Mouse (Mus musculus) neural tube, embryonic 14.5 days (tissue): ENCODE data around the gene Nrxn3. TPM values are rescaled to one million over a fixed set of nuclear protein-coding genes. Genes with fewer than 3 reads are reported as not detected.

Source experiments
- ATAC-seq: fragments of 200-750 bp; cut with Nextera tagmentation; 2 replicates; pipeline ENCODE4 v1.8.0; 2017; ENCODE audit warnings: low read depth, mild to moderate bottlenecking, moderate TSS enrichment, moderate library complexity
- H3K27ac ChIP-seq: fragments of 300-500 bp; sonication (generic); 2 replicates; pipeline ENCODE4 v1.5.1; 2014; ENCODE audit warnings: low read depth, mild to moderate bottlenecking, control low read depth, low read length, moderate library complexity, mixed read lengths
- H3K27me3 ChIP-seq: fragments of 300-500 bp; sonication (generic); 2 replicates; pipeline ENCODE4 v1.6.1; 2014; ENCODE audit warnings: low read length; ENCODE audit not compliant: control insufficient read depth, insufficient read depth
- H3K36me3 ChIP-seq: fragments of 300-500 bp; sonication (generic); 2 replicates; pipeline ENCODE4 v1.6.1; 2014; ENCODE audit warnings: low read length, mixed read lengths; ENCODE audit not compliant: control insufficient read depth, insufficient read depth
- H3K4me1 ChIP-seq: fragments of 300-500 bp; sonication (generic); 2 replicates; pipeline ENCODE4 v1.6.1; 2014; ENCODE audit warnings: low read length; ENCODE audit not compliant: control insufficient read depth, insufficient read depth
- H3K4me2 ChIP-seq: fragments of 300-500 bp; sonication (generic); 2 replicates; pipeline ENCODE4 v1.6.1; 2014; ENCODE audit warnings: mild to moderate bottlenecking, low read depth, low read length, control low read depth
- H3K4me3 ChIP-seq: fragments of 300-500 bp; sonication (generic); 2 replicates; pipeline ENCODE4 v1.5.1; 2014; ENCODE audit warnings: low read depth, low read length, control low read depth, mixed read lengths
- H3K9ac ChIP-seq: fragments of 300-500 bp; sonication (generic); replicated peaks from 2 replicates; pipeline ENCODE4 v1.6.1; 2014; ENCODE audit warnings: low read depth, mild to moderate bottlenecking, control low read depth, low read length, mixed read lengths
- H3K9me3 ChIP-seq: fragments of 300-500 bp; sonication (generic); 2 replicates; pipeline ENCODE4 v1.6.1; 2016; ENCODE audit warnings: low read length; ENCODE audit not compliant: control insufficient read depth
- WGBS: fragments of 180-500 bp; shearing (Covaris S2); extraction: QIAGEN DNeasy Blood & Tissue Kit; methylation state at CpG from one replicate; pipeline ENCODE4 v1.1.7; 2014; 5-methylcytosine and 5-hydroxymethylcytosine counted together
- polyA plus RNA-seq: library from polyadenylated mRNA; unstranded; fragments of >200 nt; fragmentation: Nextera tagmentation; extraction: Ambion mirVana; gene quantifications from 2 replicates; pipeline ENCODE4 v1.2.1, GENCODE M21; 2014

The Nrxn3 gene
- polyA plus RNA-seq, 1 experiment from 2014 or later, result 159 TPM

GRCm38 (mm10) chr12:88730720-88731119 is 8.0 kb downstream of the Nrxn3 start:
- WGBS, result 63% methylated on average over 2 of the region's 2 CpGs
- Histone ChIP-seq H3K4me1 (no peaks in the 10 kb centered on the region), H3K36me3 (no peaks in the 10 kb centered on the region), H3K4me3 (no peak overlapping the region), H3K4me2 (no peak overlapping the region), H3K9me3 (no peaks in the 10 kb centered on the region), H3K27me3 (no peaks in the 10 kb centered on the region), H3K27ac (no peak overlapping the region), H3K9ac (no peak overlapping the region)
- ATAC-seq, result no peak

GRCm38 (mm10) chr12:88735045-88735444 is 12.4 kb downstream of the Nrxn3 start:
- Histone ChIP-seq H3K4me1 (no peaks in the 10 kb centered on the region), H3K9ac (no peak overlapping the region), H3K9me3 (no peaks in the 10 kb centered on the region), H3K4me3 (no peak overlapping the region), H3K36me3 (no peaks in the 10 kb centered on the region), H3K27ac (no peak overlapping the region), H3K27me3 (no peaks in the 10 kb centered on the region), H3K4me2 (no peak overlapping the region)
- 50% methylated on average over 1 of the region's 1 CpGs for WGBS
- no peak for ATAC-seq

DNA sequence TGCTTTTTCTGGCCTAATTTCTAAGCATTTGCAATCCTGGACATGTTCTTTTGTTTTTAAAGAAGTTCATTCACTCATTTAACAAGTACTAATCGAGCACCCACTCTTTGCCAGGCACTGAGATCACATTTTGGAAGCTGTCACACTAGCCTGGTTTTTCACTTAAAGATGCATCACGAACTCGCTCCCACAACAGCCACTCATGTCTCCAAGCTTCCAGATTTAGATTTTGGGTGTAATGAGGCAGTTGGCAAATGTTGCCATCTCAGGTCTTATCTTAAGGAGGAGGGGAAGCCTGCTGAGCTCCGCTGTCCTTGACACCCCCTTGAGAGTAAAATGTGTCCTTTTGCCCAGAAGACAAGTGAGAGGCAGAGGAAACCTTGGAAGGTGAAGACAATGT is 14.4 kb downstream of the Nrxn3 start:
- no peak overlapping the region for H3K9ac ChIP-seq
- no peaks in the 10 kb centered on the region for H3K36me3 ChIP-seq
- H3K4me3 ChIP-seq, result no peak overlapping the region
- no peaks in the 10 kb centered on the region for H3K27me3 ChIP-seq
- H3K27ac ChIP-seq, result no peak overlapping the region
- no peak for ATAC-seq
- no peaks in the 10 kb centered on the region for H3K4me1 ChIP-seq
- H3K4me2 ChIP-seq, result no peak overlapping the region
- H3K9me3 ChIP-seq, result no peaks in the 10 kb centered on the region
- whole genome bisulfite sequencing, result 88% methylated on average over 4 of the region's 4 CpGs

DNA sequence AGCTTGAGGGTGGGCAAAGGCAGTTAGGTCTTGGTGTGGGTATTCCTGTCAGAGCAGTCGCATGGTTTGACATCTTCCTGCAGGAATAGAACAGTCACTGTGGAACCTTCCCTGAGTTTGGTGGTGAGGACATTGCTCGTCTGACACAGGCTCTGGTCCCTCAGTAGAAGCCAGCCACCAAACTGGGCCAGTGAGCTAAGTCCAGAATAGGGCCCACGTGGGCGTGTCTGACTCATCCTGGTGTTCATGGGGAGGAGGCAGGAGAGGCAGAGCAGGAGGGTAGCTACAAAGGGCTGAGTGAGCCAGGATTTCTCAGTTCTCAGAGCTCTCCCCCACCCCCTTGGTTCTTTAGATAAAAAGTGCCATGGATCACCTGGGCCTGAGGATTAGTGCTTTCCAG is 15.9 kb downstream of the Nrxn3 start:
- no peak overlapping the region for H3K27ac ChIP-seq
- ATAC-seq, result no peak
- no peak overlapping the region for H3K9ac ChIP-seq
- no peak overlapping the region for H3K4me3 ChIP-seq
- no peaks in the 10 kb centered on the region for H3K9me3 ChIP-seq
- no peaks in the 10 kb centered on the region for H3K4me1 ChIP-seq
- no peaks in the 10 kb centered on the region for H3K27me3 ChIP-seq
- no peak overlapping the region for H3K4me2 ChIP-seq
- H3K36me3 ChIP-seq, result no peaks in the 10 kb centered on the region
- 74% methylated on average over 4 of the region's 4 CpGs for WGBS

GRCm38 (mm10) chr12:88746788-88747187 is 24.1 kb downstream of the Nrxn3 start:
- no peaks in the 10 kb centered on the region for H3K36me3 ChIP-seq
- ATAC-seq, result no peak
- no peak overlapping the region for H3K27ac ChIP-seq
- no peak overlapping the region for H3K4me3 ChIP-seq
- no peak overlapping the region for H3K4me2 ChIP-seq
- WGBS, result 68% methylated on average over 5 of the region's 5 CpGs
- no peaks in the 10 kb centered on the region for H3K4me1 ChIP-seq
- no peak overlapping the region for H3K9ac ChIP-seq
- no peaks in the 10 kb centered on the region for H3K9me3 ChIP-seq
- H3K27me3 ChIP-seq, result no peaks in the 10 kb centered on the region

DNA sequence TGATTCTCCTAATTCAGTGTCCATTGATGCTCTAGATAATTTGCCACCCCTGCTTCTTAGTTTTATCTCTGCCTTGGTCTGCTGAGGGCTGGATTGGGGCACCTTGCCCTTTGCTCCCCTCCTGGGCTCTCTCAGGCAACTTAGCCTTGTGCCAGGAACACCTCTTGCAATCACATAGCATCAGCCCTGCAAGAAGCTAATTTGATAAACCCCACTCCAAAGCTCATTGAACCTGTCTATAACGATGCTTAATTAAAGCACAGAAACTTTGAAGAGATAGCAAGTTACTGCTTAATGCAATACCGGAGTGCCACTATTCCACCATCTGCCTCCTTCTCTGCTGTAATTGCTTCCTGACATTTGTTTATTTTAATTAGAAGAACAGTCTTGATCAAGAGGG is 42.1 kb downstream of the Nrxn3 start:
- 63% methylated on average over 2 of the region's 2 CpGs for WGBS

DNA sequence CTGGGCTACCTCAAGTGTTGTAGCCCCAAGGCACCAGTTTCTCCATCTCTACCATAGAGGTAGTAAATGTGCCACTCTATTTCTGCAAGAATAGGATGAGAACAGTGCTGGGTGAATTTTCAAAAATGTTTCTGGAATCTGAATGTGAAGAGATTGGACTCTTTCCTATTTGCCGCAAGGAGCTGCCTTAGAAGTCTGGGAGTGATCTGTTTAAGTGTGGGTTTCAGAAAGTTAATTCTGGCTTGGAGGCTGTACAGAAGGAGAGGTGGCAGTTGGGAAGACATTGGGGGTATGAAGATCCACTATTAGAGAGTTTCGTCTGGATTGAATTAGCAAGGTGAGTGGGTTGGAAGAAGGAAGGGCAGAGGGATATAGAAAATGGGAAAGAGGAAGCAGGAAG is 52.0 kb downstream of the Nrxn3 start:
- no peak overlapping the region for H3K4me3 ChIP-seq
- no peak overlapping the region for H3K27ac ChIP-seq
- ATAC-seq, result no peak
- no peaks in the 10 kb centered on the region for H3K9me3 ChIP-seq
- no peaks in the 10 kb centered on the region for H3K36me3 ChIP-seq
- H3K4me1 ChIP-seq, result no peaks in the 10 kb centered on the region
- H3K27me3 ChIP-seq, result no peaks in the 10 kb centered on the region
- H3K4me2 ChIP-seq, result no peak overlapping the region
- WGBS, result 94% methylated on average over 2 of the region's 2 CpGs
- H3K9ac ChIP-seq, result no peak overlapping the region

More for the DNA sequence above, 42.1 kb downstream of the Nrxn3 start:
- Histone ChIP-seq H3K36me3 (no peaks in the 10 kb centered on the region), H3K4me1 (no peaks in the 10 kb centered on the region), H3K4me2 (no peak overlapping the region), H3K27me3 (no peaks in the 10 kb centered on the region), H3K9ac (no peak overlapping the region), H3K9me3 (no peaks in the 10 kb centered on the region), H3K27ac (no peak overlapping the region), H3K4me3 (no peak overlapping the region)
- ATAC-seq, result no peak

- ATAC-seq, result no peak
- Histone ChIP-seq H3K36me3 (no peaks in the 10 kb centered on the region), H3K4me2 (no peak overlapping the region), H3K9me3 (no peaks in the 10 kb centered on the region), H3K4me3 (no peak overlapping the region), H3K27me3 (no peaks in the 10 kb centered on the region), H3K4me1 (no peaks in the 10 kb centered on the region), H3K9ac (no peak overlapping the region), H3K27ac (no peak overlapping the region)
- WGBS, result 86% methylated on average over 1 of the region's 1 CpGs
Observed at GRCm38 (mm10) chr12:88778036-88778435, 55.4 kb downstream of the Nrxn3 start.

- Histone ChIP-seq H3K27ac (peak overlapping the region; percentile 70), H3K9me3 (no peaks in the 10 kb centered on the region), H3K27me3 (no peaks in the 10 kb centered on the region), H3K4me1 (peaks cover 16% of the 10 kb centered on the region), H3K36me3 (no peaks in the 10 kb centered on the region), H3K4me3 (no peak overlapping the region), H3K4me2 (peak overlapping the region; percentile 6; the same call in 1 of the 2 replicates), H3K9ac (no peak overlapping the region)
- WGBS, result 18% methylated on average over 10 of the region's 10 CpGs
- peak; percentile 92 for ATAC-seq
Observed at GRCm38 (mm10) chr12:88784199-88785147, 61.8 kb downstream of the Nrxn3 start.
